Mouse (Mus musculus) lung, postnatal 0 days (tissue): ENCODE results near the gene Fbxw4. TPM values are rescaled to one million over a fixed set of nuclear protein-coding genes. Genes with fewer than 3 reads are reported as not detected.
A peak's percentile ranks its signal among the peaks of the same experiment; 100 is the strongest.
"Not testable (repeated sequence)": the region's sequence is repeated elsewhere in the genome, so short reads cannot be mapped to it uniquely, and the experiment has no call there.

Experiments
- ATAC-seq: fragments of 200-750 bp; cut with Nextera tagmentation; 2 replicates; pipeline ENCODE4 v1.8.0; 2017; ENCODE audit warnings: moderate library complexity
- DNase-seq: peaks from one replicate; pipeline ENCODE4 v3.0.0-alpha.2; 2016; ENCODE audit warnings: low spot score
- H3K27ac ChIP-seq: fragments of 300-500 bp; sonication (generic); 2 replicates; pipeline ENCODE4 v1.5.1; 2014; ENCODE audit warnings: antibody characterized with exemption, mild to moderate bottlenecking, low read length, mixed read lengths
- H3K27me3 ChIP-seq: fragments of 300-500 bp; sonication (generic); replicated peaks from 2 replicates; pipeline ENCODE4 v1.6.1; 2014; ENCODE audit warnings: low read length, mixed read lengths; ENCODE audit not compliant: insufficient read depth
- H3K36me3 ChIP-seq: fragments of 300-500 bp; sonication (generic); 2 replicates; pipeline ENCODE4 v1.6.1; 2014; ENCODE audit warnings: low read length, mixed read lengths; ENCODE audit not compliant: insufficient read depth
- H3K4me1 ChIP-seq: fragments of 300-500 bp; sonication (generic); 2 replicates; pipeline ENCODE4 v1.6.1; 2014; ENCODE audit warnings: antibody characterized with exemption, low read depth, low read length, mixed read lengths; ENCODE audit not compliant: insufficient read depth
- H3K4me2 ChIP-seq: fragments of 300-500 bp; sonication (generic); replicated peaks from 2 replicates; pipeline ENCODE4 v1.6.1; 2014; ENCODE audit warnings: low read depth, mild to moderate bottlenecking, low read length, moderate library complexity, mixed read lengths
- H3K4me3 ChIP-seq: fragments of 300-500 bp; sonication (generic); 2 replicates; pipeline ENCODE4 v1.5.1; 2014; ENCODE audit warnings: low read depth, low read length
- H3K9ac ChIP-seq: fragments of 300-500 bp; sonication (generic); replicated peaks from 2 replicates; pipeline ENCODE4 v1.6.1; 2014; ENCODE audit warnings: low read depth, mild to moderate bottlenecking
- H3K9me3 ChIP-seq: fragments of 300-500 bp; sonication (generic); 2 replicates; pipeline ENCODE4 v1.6.1; 2016; ENCODE audit warnings: low read length, mixed read lengths
- CTCF ChIP-seq: IDR thresholded peaks from 2 replicates; pipeline ENCODE4 v1.5.1; 2016; ENCODE audit warnings: antibody characterized with exemption, mild to moderate bottlenecking
- EP300 ChIP-seq: IDR thresholded peaks from 2 replicates; pipeline ENCODE4 v1.6.1; 2016; ENCODE audit warnings: antibody characterized with exemption, mild to moderate bottlenecking, control low read depth
- WGBS: fragments of 180-500 bp; shearing (Covaris S2); extraction: QIAGEN DNeasy Blood & Tissue Kit; methylation state at CpG from one replicate; pipeline ENCODE4 v1.1.7; 2014; 5-methylcytosine and 5-hydroxymethylcytosine counted together
- polyA plus RNA-seq: library from polyadenylated mRNA; unstranded; fragments of >200 nt; fragmentation: Nextera tagmentation; extraction: Ambion mirVana; gene quantifications from 2 replicates; pipeline ENCODE4 v1.2.1, GENCODE M21; 2015

Gene Fbxw4
- polyA plus RNA-seq, 1 experiment from 2014 or later, result 2.9 TPM

DNA sequence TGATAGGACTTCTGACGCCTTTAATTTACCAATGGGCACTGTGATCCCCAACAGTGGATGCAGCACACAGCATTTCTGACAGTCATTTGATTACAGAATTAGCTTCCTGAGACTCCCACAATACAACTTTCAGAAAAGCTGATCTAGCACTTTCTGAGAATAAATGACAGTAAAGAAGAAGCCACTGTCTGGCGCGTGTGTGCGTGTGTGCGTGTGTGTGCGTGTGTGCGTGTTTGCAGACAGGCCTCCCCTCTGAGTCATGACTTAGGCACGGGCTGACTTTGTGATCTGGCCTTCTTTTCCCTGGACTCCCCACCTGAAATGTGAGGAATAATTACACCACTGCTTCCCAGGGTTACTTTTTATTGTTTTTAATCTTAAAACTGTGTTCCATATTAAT lies 8.6 kb downstream of the Fbxw4 start:
- TF ChIP-seq CTCF (no peak), EP300 (no peak)
- no peak for DNase-seq
- Histone ChIP-seq H3K27me3 (no peaks in the 10 kb centered on the region), H3K9ac (no peak overlapping the region), H3K4me2 (no peak overlapping the region), H3K4me1 (peaks cover 4% of the 10 kb centered on the region; the same call in 1 of the 2 replicates), H3K27ac (no peak overlapping the region), H3K36me3 (no peaks in the 10 kb centered on the region), H3K9me3 (no peaks in the 10 kb centered on the region), H3K4me3 (no peak overlapping the region)
- no peak for ATAC-seq
- WGBS, result 74% methylated on average over 8 of the region's 8 CpGs

DNA sequence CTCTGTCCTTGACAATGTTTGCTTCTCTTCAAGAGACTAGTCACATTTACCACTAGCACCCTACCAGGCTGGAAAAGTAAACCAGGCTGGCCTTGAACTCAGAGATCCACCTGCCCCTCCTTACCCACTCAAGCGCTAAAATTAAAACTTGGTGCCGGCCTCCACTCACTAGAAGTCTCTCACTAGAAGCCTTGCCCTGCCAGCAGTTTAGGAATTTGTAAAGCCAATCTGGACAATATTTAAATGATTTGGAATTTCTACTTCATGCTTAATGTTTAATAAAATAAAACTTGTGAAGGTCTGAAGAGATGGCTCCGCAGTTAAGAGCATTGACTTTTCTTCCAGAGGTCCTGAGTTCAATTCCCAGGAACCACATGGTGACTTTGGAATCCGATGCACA lies 10.3 kb downstream of the Fbxw4 start:
- no peaks in the 10 kb centered on the region for H3K27me3 ChIP-seq
- no peak overlapping the region for H3K4me2 ChIP-seq
- H3K4me1 ChIP-seq, result no peaks in the 10 kb centered on the region
- no peaks in the 10 kb centered on the region for H3K36me3 ChIP-seq
- no peak for TF ChIP-seq EP300
- TF ChIP-seq CTCF, result no peak
- no peaks in the 10 kb centered on the region for H3K9me3 ChIP-seq
- DNase-seq, result peak; percentile 29
- no peak overlapping the region for H3K4me3 ChIP-seq
- H3K9ac ChIP-seq, result no peak overlapping the region
- no peak for ATAC-seq
- no peak overlapping the region for H3K27ac ChIP-seq
- WGBS, result 72% methylated on average over 4 of the region's 4 CpGs

DNA sequence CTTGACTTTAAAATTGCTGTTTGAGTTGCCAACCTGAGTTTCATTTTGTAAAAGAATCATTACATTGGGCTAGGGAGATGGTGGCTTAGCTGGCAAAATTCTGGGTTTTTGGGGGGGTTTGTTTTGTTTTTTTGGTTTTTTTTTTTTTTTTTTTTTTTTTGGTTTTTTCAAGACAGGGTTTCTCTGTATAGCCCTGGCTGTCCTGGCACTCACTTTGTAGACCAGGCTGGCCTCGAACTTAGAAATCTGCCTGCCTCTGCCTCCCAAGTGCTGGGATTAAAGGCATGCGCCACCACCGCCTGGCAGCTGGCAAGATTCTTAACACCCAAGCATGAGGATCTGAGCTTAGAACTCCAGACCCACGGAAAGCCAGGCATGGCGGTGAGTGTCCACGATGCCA lies 11.6 kb downstream of the Fbxw4 start:
- ATAC-seq, H3K4me1 ChIP-seq, H3K9me3 ChIP-seq, H3K27me3 ChIP-seq, H3K36me3 ChIP-seq, H3K27ac ChIP-seq, DNase-seq, H3K4me2 ChIP-seq, H3K9ac ChIP-seq, H3K4me3 ChIP-seq: not testable (repeated sequence)
- 93% methylated on average over 6 of the region's 6 CpGs for WGBS

DNA sequence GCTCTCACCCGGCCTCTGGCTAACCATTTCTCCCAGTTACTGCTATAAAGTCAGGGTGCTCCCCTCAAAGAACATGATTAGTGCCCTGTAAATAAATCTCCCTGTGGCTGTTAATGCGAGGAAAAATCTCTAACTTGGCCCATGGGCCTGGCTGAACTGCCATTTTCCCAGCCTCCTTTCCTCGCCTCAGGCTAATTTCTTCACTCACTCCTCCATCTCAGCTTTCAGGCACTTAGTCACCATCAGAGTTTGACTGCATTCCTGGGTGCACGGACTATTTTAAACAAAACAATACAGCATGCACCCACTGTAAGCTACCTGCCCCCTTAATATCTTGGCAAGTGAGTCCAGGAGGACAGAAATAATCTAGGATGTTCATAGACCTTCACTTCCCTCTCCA lies 13.2 kb downstream of the Fbxw4 start:
- no peaks in the 10 kb centered on the region for H3K36me3 ChIP-seq
- WGBS, result 54% methylated on average over 4 of the region's 4 CpGs
- H3K4me3 ChIP-seq, result no peak overlapping the region
- H3K9ac ChIP-seq, result no peak overlapping the region
- H3K27me3 ChIP-seq, result no peaks in the 10 kb centered on the region
- ATAC-seq, result no peak
- no peaks in the 10 kb centered on the region for H3K4me1 ChIP-seq
- no peak for TF ChIP-seq CTCF
- TF ChIP-seq EP300, result no peak
- no peak overlapping the region for H3K4me2 ChIP-seq
- no peak for DNase-seq
- no peak overlapping the region for H3K27ac ChIP-seq
- no peaks in the 10 kb centered on the region for H3K9me3 ChIP-seq

DNA sequence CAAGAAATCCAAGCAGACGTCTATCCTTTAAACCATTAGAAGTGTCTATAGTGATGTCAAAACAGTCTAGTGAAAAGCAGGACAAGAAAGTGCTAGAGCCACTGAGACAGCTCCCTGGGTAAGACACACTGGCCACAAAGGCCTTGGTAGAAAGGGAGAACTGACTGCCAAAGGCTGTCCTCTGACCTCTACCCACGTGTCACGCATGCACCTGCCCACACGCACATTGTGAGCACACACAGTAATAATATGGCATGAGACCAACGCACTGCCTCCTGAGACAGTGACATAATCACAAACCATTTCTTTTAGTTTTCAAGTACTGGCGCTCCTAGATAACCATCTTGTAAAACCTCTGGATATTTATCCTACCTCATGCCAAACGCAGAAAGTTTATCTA lies 19.4 kb downstream of the Fbxw4 start:
- no peak overlapping the region for H3K4me3 ChIP-seq
- no peaks in the 10 kb centered on the region for H3K4me1 ChIP-seq
- H3K36me3 ChIP-seq, result no peaks in the 10 kb centered on the region
- DNase-seq (no peak), ATAC-seq (no peak)
- H3K27ac ChIP-seq, result no peak overlapping the region
- no peaks in the 10 kb centered on the region for H3K27me3 ChIP-seq
- 83% methylated on average over 7 of the region's 7 CpGs for WGBS
- no peak overlapping the region for H3K4me2 ChIP-seq
- H3K9ac ChIP-seq, result no peak overlapping the region
- TF ChIP-seq CTCF (no peak), EP300 (no peak)
- no peaks in the 10 kb centered on the region for H3K9me3 ChIP-seq

DNA sequence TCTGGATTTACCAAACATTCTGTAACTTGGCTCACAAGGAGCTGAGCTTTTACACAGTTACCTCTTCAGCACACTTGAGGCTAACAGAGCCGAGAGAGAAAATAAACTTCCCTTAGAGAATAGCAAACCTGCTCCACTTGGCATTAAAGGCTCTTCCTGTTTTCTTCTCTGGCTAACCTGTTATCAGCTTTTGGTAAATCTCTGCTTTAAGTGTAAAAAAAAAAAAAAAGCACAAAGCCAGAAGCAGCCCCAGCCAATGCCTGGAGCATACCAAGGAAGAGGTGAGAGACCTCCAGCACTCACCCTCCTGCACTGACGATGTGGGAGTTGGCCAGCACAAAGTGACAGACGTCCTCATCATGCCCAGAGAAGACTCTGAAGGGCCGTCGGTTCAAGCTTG lies 24.2 kb downstream of the Fbxw4 start:
- Histone ChIP-seq H3K4me1 (no peaks in the 10 kb centered on the region), H3K4me3 (no peak overlapping the region), H3K27ac (no peak overlapping the region), H3K4me2 (no peak overlapping the region), H3K9me3 (no peaks in the 10 kb centered on the region), H3K36me3 (no peaks in the 10 kb centered on the region), H3K27me3 (no peaks in the 10 kb centered on the region), H3K9ac (no peak overlapping the region)
- TF ChIP-seq EP300 (no peak), CTCF (no peak)
- no peak for DNase-seq
- no peak for ATAC-seq
- 49% methylated on average over 5 of the region's 5 CpGs for WGBS

DNA sequence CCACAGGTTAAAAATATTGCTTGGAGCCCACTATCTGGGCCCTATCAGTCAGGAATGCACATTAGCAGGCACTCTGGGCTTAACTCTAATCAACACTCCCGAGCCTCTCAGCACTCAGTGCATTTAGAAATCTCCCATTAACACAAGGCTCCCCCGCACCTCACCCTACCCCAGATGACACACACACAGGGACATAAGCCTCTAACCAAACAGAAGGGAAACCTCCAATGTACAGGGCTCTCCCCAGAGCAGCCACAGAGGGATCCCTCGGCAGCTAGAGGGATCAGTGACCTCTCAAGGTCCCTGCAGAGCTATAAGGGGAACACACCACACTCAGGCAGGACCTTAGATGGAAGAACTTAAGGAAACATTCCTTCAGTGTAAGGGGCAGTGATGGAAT lies 28.5 kb downstream of the Fbxw4 start:
- no peak for DNase-seq
- no peaks in the 10 kb centered on the region for H3K4me1 ChIP-seq
- ATAC-seq, result no peak
- WGBS, result 29% methylated on average over 3 of the region's 3 CpGs
- H3K27ac ChIP-seq, result no peak overlapping the region
- no peaks in the 10 kb centered on the region for H3K27me3 ChIP-seq
- H3K4me3 ChIP-seq, result no peak overlapping the region
- H3K9me3 ChIP-seq, result no peaks in the 10 kb centered on the region
- H3K4me2 ChIP-seq, result no peak overlapping the region
- no peak overlapping the region for H3K9ac ChIP-seq
- H3K36me3 ChIP-seq, result no peaks in the 10 kb centered on the region
- TF ChIP-seq EP300 (no peak), CTCF (no peak)
